Mouse (Mus musculus) B cell, adult (primary cell): Measurements from ENCODE around the gene Cxcl5. TPM values are rescaled to one million over a fixed set of nuclear protein-coding genes. Genes with fewer than 3 reads are reported as not detected.

Source experiments
- total RNA-seq: library from RNA; stranded (reverse); gene quantifications from 4 replicates; pipeline ENCODE4 v1.2.4, GENCODE M21; 2023; ENCODE audit not compliant: inconsistent age

The Cxcl5 gene
- not detected in 4 replicates for total RNA-seq

DNA sequence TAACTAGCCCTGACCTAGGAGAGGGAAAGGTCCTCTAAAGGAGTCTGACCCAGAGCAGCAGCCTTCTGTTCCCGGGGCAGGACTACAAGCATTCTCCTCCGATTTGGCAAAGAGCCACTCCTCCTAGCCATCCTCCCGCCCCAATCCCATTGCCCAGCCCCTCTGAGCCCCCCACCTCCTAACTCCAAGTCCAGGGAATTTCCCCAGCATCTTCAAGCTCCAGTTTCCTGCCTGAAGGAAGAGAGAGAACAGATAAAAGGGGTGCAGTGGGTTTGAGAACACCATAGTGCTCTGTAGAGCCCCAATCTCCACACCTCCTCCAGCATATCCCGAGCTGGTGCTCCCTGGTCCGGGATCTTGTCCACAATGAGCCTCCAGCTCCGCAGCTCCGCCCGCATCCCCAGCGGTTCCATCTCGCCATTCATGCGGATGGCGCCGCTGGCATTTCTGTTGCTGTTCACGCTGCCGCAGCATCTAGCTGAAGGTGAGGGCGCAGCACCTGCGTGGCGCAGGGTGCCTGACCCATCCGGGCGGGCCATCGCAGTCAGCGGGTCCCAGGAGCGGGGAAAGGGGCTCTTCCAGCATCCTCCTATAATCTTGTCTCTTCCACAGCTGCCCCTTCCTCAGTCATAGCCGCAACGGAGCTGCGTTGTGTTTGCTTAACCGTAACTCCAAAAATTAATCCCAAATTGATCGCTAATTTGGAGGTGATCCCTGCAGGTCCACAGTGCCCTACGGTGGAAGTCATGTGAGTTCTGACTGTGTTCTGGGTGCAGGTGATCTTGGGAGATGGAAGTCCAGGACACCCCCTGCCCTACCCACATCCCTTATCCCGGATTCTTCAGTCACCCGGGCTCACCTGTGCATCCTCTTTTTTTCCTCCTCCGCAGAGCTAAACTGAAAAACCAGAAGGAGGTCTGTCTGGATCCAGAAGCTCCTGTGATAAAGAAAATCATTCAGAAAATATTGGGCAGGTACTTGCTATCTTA is at the start of gene Cxcl5:
Gene Cxcl5, plus strand, starts transcription at position 284 of the 989 bp plus-strand sequence.

DNA sequence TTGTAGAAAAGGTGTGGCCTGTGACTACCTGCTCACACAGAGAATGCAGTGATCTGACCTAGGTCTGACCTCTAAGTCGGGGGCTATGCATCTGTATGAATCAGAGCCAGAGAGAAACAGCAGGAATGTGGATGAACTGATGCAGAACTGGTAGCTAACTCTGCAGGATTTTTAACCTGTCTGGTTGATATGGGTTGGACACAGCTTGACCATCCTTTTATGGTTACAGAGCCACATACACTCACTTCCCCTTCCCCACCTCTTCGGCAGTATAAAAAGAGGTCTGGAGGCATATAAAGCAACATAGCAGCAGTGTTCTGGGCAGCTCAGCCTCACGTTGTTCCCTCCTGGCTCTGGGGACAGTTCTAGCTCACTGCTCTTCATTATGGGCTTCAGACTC is 9.1 kb downstream of the Cxcl5 start, which contains the start of gene Ppbp:
Gene Ppbp, plus strand, starts transcription at position 301 of the 400 bp plus-strand sequence.

GRCm38 (mm10) chr5:90771880-90772653 is 12.9 kb downstream of the Cxcl5 start, which contains the start of gene Pf4:
Gene Pf4 (plus strand): TSS chr5:90772435.

DNA sequence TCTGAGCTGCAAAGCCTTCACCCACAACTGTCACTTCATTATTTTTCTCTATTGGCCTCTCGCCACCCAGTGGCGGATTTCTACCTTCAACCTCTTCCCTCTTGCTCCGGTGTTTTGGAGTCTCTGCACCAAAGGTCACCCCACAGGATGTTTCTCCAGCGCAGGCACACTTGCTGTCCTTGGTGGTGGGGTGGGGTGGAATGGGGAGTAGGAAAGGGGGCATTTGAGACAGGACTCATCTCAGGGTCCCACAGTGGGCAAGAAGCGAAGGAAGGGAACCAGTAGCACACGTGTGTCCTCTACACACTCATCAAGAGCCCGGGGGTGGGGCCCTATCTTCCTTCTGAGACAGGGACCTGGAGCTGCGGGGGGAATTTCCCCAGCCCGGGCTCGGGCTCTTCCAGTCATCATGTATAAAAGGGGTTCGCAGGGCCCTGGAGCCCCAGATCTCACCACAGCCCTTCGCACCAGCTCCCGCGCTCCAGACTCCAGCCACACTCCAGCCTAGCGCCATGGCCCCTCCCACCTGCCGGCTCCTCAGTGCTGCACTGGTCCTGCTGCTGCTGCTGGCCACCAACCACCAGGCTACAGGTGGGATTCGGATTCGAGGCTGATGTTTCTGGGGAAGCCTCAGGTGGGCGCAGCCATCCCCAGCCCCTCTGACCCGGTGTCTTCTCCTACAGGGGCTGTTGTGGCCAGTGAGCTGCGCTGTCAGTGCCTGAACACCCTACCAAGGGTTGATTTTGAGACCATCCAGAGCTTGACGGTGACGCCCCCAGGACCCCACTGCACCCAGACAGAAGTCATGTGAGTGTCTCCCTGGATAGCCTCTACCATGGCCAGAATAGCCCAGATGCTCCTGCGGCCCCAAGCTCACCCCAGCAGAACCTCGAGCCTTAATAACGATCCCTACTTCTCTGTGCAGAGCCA is 26.8 kb downstream of the Cxcl5 start, which contains the start of gene Cxcl3:
Gene Cxcl3, plus strand, starts transcription at position 445 of the 930 bp plus-strand sequence.

GRCm38 (mm10) chr5:90794195-90794625 is 35.0 kb downstream of the Cxcl5 start, which contains the start of gene Cxcl15:
Gene Cxcl15 (plus strand): TSS chr5:90794534.

Other genes starting within 250 kb of the Cxcl5 start
- gene Afm, start 240.4 kb upstream of the Cxcl5 start, total RNA-seq = not detected in 4 replicates
- gene 5830473C10Rik, start 198.3 kb upstream of the Cxcl5 start, total RNA-seq = not detected in 4 replicates
- gene Rassf6, start 118.7 kb upstream of the Cxcl5 start, total RNA-seq = 2.4 to 4.6 TPM (median 3.2 TPM) in 4 replicates
- 2.0 to 2.9 TPM (median 2.7 TPM) in 4 replicates for gene Ppbp, start 9.2 kb downstream of the Cxcl5 start, total RNA-seq
- gene Pf4, start 13.1 kb downstream of the Cxcl5 start, total RNA-seq = 1.8 to 4.0 TPM in 2 of 4 replicates, not detected in the others
- not detected in 4 replicates for gene Cxcl3, start 26.7 kb downstream of the Cxcl5 start, total RNA-seq
- not detected in 4 replicates for gene Cxcl15, start 35.2 kb downstream of the Cxcl5 start, total RNA-seq
- gene Cxcl1, start 131.9 kb downstream of the Cxcl5 start, total RNA-seq = not detected in 4 replicates
- gene Cxcl2, start 144.5 kb downstream of the Cxcl5 start, total RNA-seq = 0.48 to 0.67 TPM (median 0.55 TPM) in 3 of 4 replicates, not detected in the other
- 1.5 to 4.2 TPM (median 2.2 TPM) in 4 replicates for gene Mthfd2l, start 171.8 kb downstream of the Cxcl5 start, total RNA-seq